Mouse (Mus musculus): ENCODE data around the gene Aox1. TPM values are rescaled to one million over a fixed set of nuclear protein-coding genes. Genes with fewer than 3 reads are reported as not detected.

The Aox1 gene
- polyA plus RNA-seq, 1 experiment: not detected

DNA sequence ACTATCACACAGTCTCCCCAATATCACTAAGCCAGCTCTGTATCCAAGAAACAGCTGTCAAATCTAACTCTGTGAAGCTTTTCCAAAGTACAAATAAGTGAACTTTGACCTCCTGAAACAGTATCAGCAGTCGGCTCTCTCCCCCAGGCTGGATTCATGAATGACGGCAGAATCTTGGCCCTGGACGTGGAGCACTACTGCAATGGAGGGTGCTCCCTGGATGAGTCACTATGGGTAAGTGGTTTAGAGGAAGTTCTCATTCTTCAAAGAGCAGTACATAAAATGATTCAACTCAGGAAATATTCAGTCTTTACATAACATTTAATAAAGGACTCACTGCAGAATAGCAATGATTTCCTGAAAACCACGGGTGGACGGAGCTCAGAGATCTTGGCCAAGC lies 51.6 kb downstream of the Aox1 start:
- TF ChIP-seq GATA1 (IDR thresholded peaks at IDR 0.05; ENCODE audit: low read length): no peak

GRCm38 (mm10) chr1:58089316-58089715 lies 59.6 kb downstream of the Aox1 start:
- TF ChIP-seq GATA1 (IDR thresholded peaks at IDR 0.05; ENCODE audit: low read length): no peak

DNA sequence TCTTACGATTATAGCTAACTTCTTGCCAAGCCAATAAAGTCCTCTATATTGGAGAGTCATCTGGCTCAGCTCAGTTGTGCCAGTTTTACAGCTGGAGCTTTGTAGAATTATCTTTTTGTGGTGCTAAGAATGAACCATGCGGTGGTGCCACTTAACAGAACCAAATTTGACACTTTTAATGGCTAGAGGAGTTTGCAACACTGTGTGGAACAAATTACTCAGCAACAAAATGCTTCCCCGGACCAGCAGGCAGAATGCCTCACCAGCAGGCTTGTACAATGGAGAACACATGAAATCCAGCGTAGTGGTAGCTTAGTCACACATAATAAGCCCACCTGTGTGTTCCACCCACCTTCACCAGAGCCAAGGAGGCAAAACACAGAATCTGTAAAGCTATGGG lies 60.5 kb downstream of the Aox1 start:
- no peak for TF ChIP-seq GATA1 (IDR thresholded peaks at IDR 0.05; ENCODE audit: low read length)

DNA sequence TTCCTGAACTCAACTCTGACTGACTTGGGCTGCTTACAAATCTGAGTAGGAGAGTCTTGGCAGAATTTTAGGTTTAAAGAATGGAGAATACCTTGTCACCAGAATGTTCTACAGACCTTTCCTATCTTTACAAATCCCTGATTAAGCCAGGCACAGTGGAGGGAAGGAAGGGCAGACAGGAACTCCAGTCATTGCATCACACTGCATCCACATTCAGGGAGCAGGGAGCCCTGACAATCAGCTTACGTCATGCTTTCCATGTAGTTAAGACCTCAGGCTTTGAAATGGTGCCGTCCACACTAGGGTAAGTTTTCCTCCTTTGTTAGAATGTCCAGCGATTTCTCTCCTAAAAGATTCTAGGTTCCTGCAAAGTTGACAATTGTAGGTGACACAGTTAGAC lies 61.5 kb downstream of the Aox1 start:
- no peak for TF ChIP-seq GATA1 (IDR thresholded peaks at IDR 0.05; ENCODE audit: low read length)

GRCm38 (mm10) chr1:58091992-58092560 lies 62.3 kb downstream of the Aox1 start:
- TF ChIP-seq GATA1 (IDR thresholded peaks at IDR 0.05; ENCODE audit: low read length): no peak

DNA sequence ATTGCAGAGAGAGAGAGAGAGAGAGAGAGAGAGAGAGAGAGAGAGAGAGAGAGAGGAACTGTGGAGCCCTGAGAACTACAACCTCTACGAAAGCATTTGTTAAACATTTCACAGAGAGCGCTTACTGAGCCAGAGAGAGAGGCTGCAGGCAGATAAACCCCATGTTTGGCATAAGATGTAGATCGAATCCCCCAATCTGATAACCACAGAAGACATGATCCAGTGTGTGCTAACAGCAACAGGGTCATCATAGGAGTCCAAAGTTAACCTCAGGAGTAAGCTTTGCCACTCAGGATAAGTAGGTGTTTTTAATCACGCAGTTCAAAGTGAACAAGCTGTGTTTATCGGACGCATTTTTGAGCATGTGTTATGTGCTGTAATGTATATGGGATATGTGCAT lies 67.6 kb downstream of the Aox1 start:
- TF ChIP-seq GATA1 (IDR thresholded peaks at IDR 0.05; ENCODE audit: low read length): no peak

DNA sequence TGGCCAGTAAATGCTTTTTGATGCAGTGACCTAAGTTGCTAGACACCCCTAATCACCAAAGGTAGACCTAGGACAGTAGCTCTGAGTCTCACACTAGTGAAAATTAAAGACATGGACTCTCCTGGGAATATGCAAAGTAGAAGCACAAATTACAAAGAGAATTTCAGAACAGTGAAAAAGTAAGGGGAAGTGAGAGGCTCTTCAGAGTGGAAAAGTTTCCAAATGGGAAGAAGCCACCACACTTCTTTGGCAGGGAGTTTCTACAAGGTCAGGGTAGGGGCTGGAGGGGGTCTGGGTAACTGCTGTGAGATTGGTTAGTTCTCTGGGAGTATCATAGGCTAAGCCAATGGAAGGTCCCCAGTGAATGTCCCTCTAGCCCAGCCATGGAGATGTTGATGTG lies 69.4 kb downstream of the Aox1 start:
- TF ChIP-seq GATA1 (IDR thresholded peaks at IDR 0.05; ENCODE audit: low read length): no peak

DNA sequence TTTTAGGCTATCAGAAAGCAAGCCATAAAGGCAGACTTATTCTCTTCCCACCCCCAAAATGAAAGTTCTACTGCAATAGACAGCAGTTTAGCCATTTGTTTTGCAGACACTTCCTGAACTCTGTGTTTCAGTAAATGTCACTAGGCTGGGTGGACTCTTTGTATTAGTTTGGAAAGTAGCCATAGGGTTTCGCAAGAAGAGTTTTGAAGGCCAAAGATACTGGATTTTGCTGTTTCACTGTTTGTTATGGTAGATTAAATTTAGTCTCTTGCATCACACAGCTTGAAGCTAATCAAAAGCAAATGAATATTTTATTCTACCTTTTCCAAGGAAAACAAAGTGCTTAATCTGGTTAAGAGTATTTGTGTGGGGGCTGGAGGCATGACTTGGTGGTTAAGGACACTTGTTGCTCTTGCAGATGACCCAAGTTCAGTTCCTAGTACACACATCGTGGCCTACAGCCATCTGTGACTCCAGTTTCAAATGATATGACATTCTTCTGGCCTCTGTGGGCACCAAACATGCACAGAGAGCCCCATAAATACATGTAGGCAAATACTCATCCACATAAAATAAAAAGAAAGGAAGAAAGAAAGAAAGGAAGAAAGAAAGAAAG lies 71.9 kb downstream of the Aox1 start:
- no peak for TF ChIP-seq GATA1 (IDR thresholded peaks at IDR 0.05; ENCODE audit: low read length)

- no peak for TF ChIP-seq GATA1 (IDR thresholded peaks at IDR 0.05; ENCODE audit: low read length)
These were observed 72.8 kb downstream of the Aox1 start for GRCm38 (mm10) chr1:58102494-58102893.

DNA sequence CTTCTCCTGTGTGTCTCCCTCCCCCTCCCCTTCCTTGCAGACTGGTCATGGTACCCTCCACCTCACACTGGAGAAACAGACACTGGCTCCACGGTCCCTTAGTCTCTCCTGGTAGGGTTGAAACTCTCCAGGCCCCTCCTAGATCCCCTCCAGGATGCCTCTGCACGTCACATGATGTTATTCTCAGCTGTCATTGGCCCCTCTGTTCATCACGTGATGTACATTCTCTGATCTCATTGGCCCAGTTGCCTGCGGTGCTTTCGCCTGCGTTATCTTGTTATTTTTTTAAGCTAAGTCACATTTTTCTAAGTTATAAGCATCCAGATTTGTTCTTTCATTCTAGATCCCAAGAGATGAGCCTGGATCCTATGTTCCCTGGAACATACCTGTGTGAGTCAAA lies 76.0 kb downstream of the Aox1 start:
- no peak for TF ChIP-seq GATA1 (IDR thresholded peaks at IDR 0.05; ENCODE audit: low read length)

- TF ChIP-seq GATA1 (IDR thresholded peaks at IDR 0.05; ENCODE audit: low read length): no peak
These were observed 77.3 kb downstream of the Aox1 start for GRCm38 (mm10) chr1:58107066-58107465.

DNA sequence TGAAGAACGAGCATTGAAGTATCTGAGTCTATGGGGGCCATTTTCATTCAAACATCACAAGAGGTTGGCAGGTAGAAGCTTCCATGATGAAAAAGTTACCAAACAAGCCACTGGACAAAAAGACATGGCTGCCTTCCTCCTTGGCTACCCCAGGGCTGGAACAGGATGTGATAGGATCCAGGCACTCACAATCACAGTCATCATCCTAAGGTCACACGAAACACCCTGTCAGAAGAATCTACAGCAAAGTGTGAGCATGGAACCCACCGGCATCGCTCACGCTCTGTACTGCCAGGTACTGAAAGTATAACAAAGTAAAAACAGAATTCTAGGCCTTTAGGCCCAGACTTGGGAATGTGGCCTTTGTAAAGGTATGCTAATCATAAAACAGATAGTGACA lies 80.5 kb downstream of the Aox1 start:
- TF ChIP-seq GATA1 (IDR thresholded peaks at IDR 0.05; ENCODE audit: low read length): no peak

DNA sequence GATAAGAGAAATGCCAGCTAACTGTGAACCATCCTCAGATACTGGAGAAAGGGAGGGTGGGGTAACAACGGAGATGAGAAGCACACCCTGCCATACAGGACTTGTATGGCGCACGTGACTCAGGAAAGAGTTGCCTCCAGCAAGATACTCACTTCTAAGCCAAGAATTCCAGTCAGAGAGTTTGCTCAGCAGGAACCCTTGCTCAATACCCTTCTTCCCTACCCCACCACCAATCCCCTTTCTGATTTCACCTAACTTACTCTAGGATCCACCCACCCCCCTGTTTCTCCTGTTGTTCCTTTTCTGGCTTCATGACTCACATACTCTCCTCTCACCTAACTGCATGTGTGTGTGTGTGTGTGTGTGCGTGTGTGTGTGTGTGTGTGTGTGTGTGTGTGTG lies 81.6 kb downstream of the Aox1 start:
- no peak for TF ChIP-seq GATA1 (IDR thresholded peaks at IDR 0.05; ENCODE audit: low read length)

- TF ChIP-seq GATA1 (IDR thresholded peaks at IDR 0.05; ENCODE audit: low read length): no peak
These were observed 83.1 kb downstream of the Aox1 start, which contains the start of gene Aox3 for GRCm38 (mm10) chr1:58112880-58113279. Gene Aox3, plus strand, starts transcription at chr1:58113130.

DNA sequence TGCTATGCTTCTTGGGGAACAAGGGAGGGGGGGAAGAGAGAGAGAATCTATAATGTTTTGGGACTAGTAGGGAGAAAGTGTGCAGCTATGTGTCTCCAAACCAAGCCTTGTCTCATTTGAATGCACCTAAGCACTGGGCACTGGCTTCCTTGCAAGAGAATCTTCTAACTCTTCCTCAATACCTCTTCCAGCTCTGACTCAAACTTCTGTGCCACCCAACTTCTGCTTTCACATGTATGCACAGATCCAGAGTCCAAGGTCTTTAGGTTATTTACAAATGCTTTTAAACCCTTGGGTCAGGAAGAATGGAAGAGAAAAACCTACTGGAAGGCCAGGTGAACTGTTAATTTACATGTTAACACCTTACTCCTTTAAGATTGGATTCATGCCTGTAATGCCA lies 83.7 kb downstream of the Aox1 start:
- no peak for TF ChIP-seq GATA1 (IDR thresholded peaks at IDR 0.05; ENCODE audit: low read length)

- TF ChIP-seq GATA1 (IDR thresholded peaks at IDR 0.05; ENCODE audit: low read length): no peak
These were observed 84.4 kb downstream of the Aox1 start for GRCm38 (mm10) chr1:58114021-58114560.

- no peak for TF ChIP-seq GATA1 (IDR thresholded peaks at IDR 0.05; ENCODE audit: low read length)
These were observed 85.1 kb downstream of the Aox1 start for GRCm38 (mm10) chr1:58114666-58115375.

Data from G1E-ER4 (cell line).